10 mouse cellular contexts compared by ENCODE assay signal in genomic region chr2:33401217-33401616, GRCm38 (mm10). TPM values are rescaled to one million over a fixed set of nuclear protein-coding genes. Genes with fewer than 3 reads are reported as not detected.
DNase-seq lines count a peak whose midpoint lies in the region; ATAC-seq and TF ChIP-seq lines count a peak whose summit lies in the region.
"Had no signal": no experiment of that assay in that cellular context is flagged by ENCODE, and none has a peak within 500 bp of the region (broad histone marks: within the 10 kb centered on the region; RNA-seq: fewer than 3 reads in every experiment).

No protein-coding gene starts in this region.

- ATAC-seq in forebrain, postnatal 0 days, result no peak
- ATAC-seq in forebrain, embryonic 16.5 days, result no peak
- ATAC-seq in lung, postnatal 0 days, result no peak
- no peak for ATAC-seq in intestine, embryonic 15.5 days
- no peak for ATAC-seq in megakaryocyte, adult 5-6 weeks (ENCODE audit: poor library complexity, severe bottlenecking)

- no peak for TF ChIP-seq EP300 in lung, postnatal 0 days (IDR thresholded peaks at IDR 0.05)

- no peak overlapping the region for H3K27ac ChIP-seq in forebrain, postnatal 0 days (ENCODE audit: low read depth, low read length)
- no peak overlapping the region for H3K27ac ChIP-seq in forebrain, embryonic 16.5 days (ENCODE audit: low read length)
- H3K27ac ChIP-seq in lung, postnatal 0 days (ENCODE audit: low read length), result no peak overlapping the region
- H3K27ac ChIP-seq in bone marrow, adult 2 months (ENCODE audit: control insufficient read depth, insufficient read depth, low read depth, low read length, poor library complexity), result no peak overlapping the region
- no peak overlapping the region for H3K27ac ChIP-seq in intestine, embryonic 15.5 days
- H3K27ac ChIP-seq: embryonic facial prominence, embryonic 15.5 days; liver, embryonic 13.5 days had no signal

- TF ChIP-seq CTCF in forebrain, postnatal 0 days (IDR thresholded peaks at IDR 0.05; ENCODE audit: low read depth), result peak; percentile 52
- peak; percentile 58 for TF ChIP-seq CTCF in lung, postnatal 0 days (IDR thresholded peaks at IDR 0.05)
- peak; percentile 41; the same call in 1 of the 2 replicates for TF ChIP-seq CTCF in bone marrow, adult 2 months (IDR thresholded peaks at IDR 0.05; ENCODE audit: control insufficient read depth, insufficient read depth, low read length)

- H3K9ac ChIP-seq in forebrain, postnatal 0 days, result no peak overlapping the region
- no peak overlapping the region for H3K9ac ChIP-seq in forebrain, embryonic 16.5 days (replicated peaks; ENCODE audit: low read depth, low read length)
- H3K9ac ChIP-seq in lung, postnatal 0 days (replicated peaks; ENCODE audit: low read depth), result no peak overlapping the region
- H3K9ac ChIP-seq in intestine, embryonic 15.5 days, result no peak overlapping the region
- H3K9ac ChIP-seq: embryonic facial prominence, embryonic 15.5 days; liver, embryonic 13.5 days had no signal

- no peak for DNase-seq in forebrain, postnatal 0 days
- no peak for DNase-seq in lung, postnatal 0 days (ENCODE audit: low spot score)
- no peak for DNase-seq in lung, postnatal 10 days
- peak; percentile 43 to 63 for DNase-seq in kidney, postnatal 4 days
- DNase-seq: liver, embryonic 13.5 days had no signal

- H3K36me3 ChIP-seq in forebrain, postnatal 0 days (ENCODE audit: insufficient read depth), result no peaks in the 10 kb centered on the region
- H3K36me3 ChIP-seq in forebrain, embryonic 16.5 days (ENCODE audit: control insufficient read depth, insufficient read depth), result no peaks in the 10 kb centered on the region
- H3K36me3 ChIP-seq in lung, postnatal 0 days (ENCODE audit: insufficient read depth, low read length), result no peaks in the 10 kb centered on the region
- no peaks in the 10 kb centered on the region for H3K36me3 ChIP-seq in intestine, embryonic 15.5 days

- H3K4me1 ChIP-seq in forebrain, postnatal 0 days (ENCODE audit: insufficient read depth), result no peaks in the 10 kb centered on the region
- H3K4me1 ChIP-seq in forebrain, embryonic 16.5 days (replicated peaks; ENCODE audit: control insufficient read depth, insufficient read depth, low read length), result no peaks in the 10 kb centered on the region
- H3K4me1 ChIP-seq in lung, postnatal 0 days (ENCODE audit: insufficient read depth, low read depth, low read length), result no peaks in the 10 kb centered on the region
- H3K4me1 ChIP-seq in bone marrow, adult 2 months (ENCODE audit: control insufficient read depth, insufficient read depth, low read length), result peaks cover 5% of the 10 kb centered on the region
- H3K4me1 ChIP-seq in intestine, embryonic 15.5 days (replicated peaks), result 0 out of 2 replicates have a peak, but pooled peaks cover 6% of the 10 kb centered on the region
- H3K4me1 ChIP-seq: embryonic facial prominence, embryonic 15.5 days had no signal

- WGBS in forebrain, postnatal 0 days, result 35% methylated on average over 3 of the region's 3 CpGs
- WGBS in forebrain, embryonic 16.5 days, result 41% methylated on average over 3 of the region's 3 CpGs
- WGBS in lung, postnatal 0 days, result 30% methylated on average over 3 of the region's 3 CpGs
- 50% methylated on average over 3 of the region's 3 CpGs for WGBS in bone marrow, adult 2 months
- WGBS in intestine, embryonic 15.5 days, result 35% methylated on average over 3 of the region's 3 CpGs

- no peak for TF ChIP-seq POLR2A in bone marrow, adult 2 months (IDR thresholded peaks at IDR 0.05; ENCODE audit: borderline replicate concordance, control insufficient read depth, low read depth, low read length)

- no peaks in the 10 kb centered on the region for H3K27me3 ChIP-seq in forebrain, postnatal 0 days (ENCODE audit: insufficient read depth, low read length)
- H3K27me3 ChIP-seq in forebrain, embryonic 16.5 days (replicated peaks; ENCODE audit: control insufficient read depth, insufficient read depth, low read length), result no peaks in the 10 kb centered on the region
- H3K27me3 ChIP-seq in lung, postnatal 0 days (replicated peaks; ENCODE audit: insufficient read depth, low read length), result no peaks in the 10 kb centered on the region
- no peaks in the 10 kb centered on the region for H3K27me3 ChIP-seq in intestine, embryonic 15.5 days (replicated peaks)
- H3K27me3 ChIP-seq: embryonic facial prominence, embryonic 15.5 days; liver, embryonic 13.5 days had no signal

- no peak overlapping the region for H3K4me3 ChIP-seq in forebrain, postnatal 0 days (ENCODE audit: low read depth, low read length)
- no peak overlapping the region for H3K4me3 ChIP-seq in forebrain, embryonic 16.5 days (replicated peaks; ENCODE audit: low read length)
- no peak overlapping the region for H3K4me3 ChIP-seq in lung, postnatal 0 days (ENCODE audit: low read depth, low read length)
- H3K4me3 ChIP-seq in bone marrow, adult 2 months (replicated peaks; ENCODE audit: control insufficient read depth, low read depth, low read length), result no peak overlapping the region
- H3K4me3 ChIP-seq in intestine, embryonic 15.5 days (replicated peaks), result no peak overlapping the region
- H3K4me3 ChIP-seq: embryonic facial prominence, embryonic 15.5 days; liver, embryonic 13.5 days had no signal

- no peak overlapping the region for H3K4me2 ChIP-seq in forebrain, postnatal 0 days (ENCODE audit: low read depth)
- H3K4me2 ChIP-seq in forebrain, embryonic 16.5 days (ENCODE audit: low read length), result no peak overlapping the region
- no peak overlapping the region for H3K4me2 ChIP-seq in lung, postnatal 0 days (replicated peaks; ENCODE audit: low read depth, low read length)
- no peak overlapping the region for H3K4me2 ChIP-seq in intestine, embryonic 15.5 days (replicated peaks)
- H3K4me2 ChIP-seq: embryonic facial prominence, embryonic 15.5 days; liver, embryonic 13.5 days had no signal

- H3K9me3 ChIP-seq in forebrain, postnatal 0 days (ENCODE audit: low read length), result no peaks in the 10 kb centered on the region
- H3K9me3 ChIP-seq in forebrain, embryonic 16.5 days (ENCODE audit: control insufficient read depth, low read length), result peaks cover under 1% of the 10 kb centered on the region; the same call in 1 of the 2 replicates
- H3K9me3 ChIP-seq in lung, postnatal 0 days (ENCODE audit: low read length), result no peaks in the 10 kb centered on the region
- H3K9me3 ChIP-seq in intestine, embryonic 15.5 days, result no peaks in the 10 kb centered on the region
- H3K9me3 ChIP-seq: embryonic facial prominence, embryonic 15.5 days; liver, embryonic 13.5 days had no signal

RNA-seq across cellular contexts. Expression of gene Zbtb34, which starts 29.9 kb away (rescaled TPM):
- total RNA-seq in forebrain, postnatal 0 days (2014; rRNA removed), result 20.9 and 24.1 TPM in 2 replicates
- 3.7 and 4.5 TPM in 2 replicates for polyA plus RNA-seq in forebrain, postnatal 0 days (2015; fragmentation: Nextera tagmentation; extraction: Ambion mirVana)
- 9.0 and 10.1 TPM in 2 replicates for polyA plus RNA-seq in forebrain, embryonic 16.5 days (2015; fragmentation: Nextera tagmentation; extraction: Ambion mirVana)
- polyA plus RNA-seq in lung, postnatal 0 days (2015; fragmentation: Nextera tagmentation; extraction: Ambion mirVana), result 4.5 and 4.9 TPM in 2 replicates
- 3.1 and 5.7 TPM in 2 replicates for polyA plus RNA-seq in bone marrow, adult 2 months (2011; ENCODE audit: insufficient read depth, insufficient read length, low replicate concordance, missing spikeins)
- polyA plus RNA-seq in intestine, embryonic 15.5 days (2015; fragmentation: Nextera tagmentation; extraction: Ambion mirVana), result 4.5 and 4.8 TPM in 2 replicates
- total RNA-seq in megakaryocyte, adult 5-6 weeks (2015), result 21.1 and 23.7 TPM in 2 replicates
- total RNA-seq in megakaryocyte, adult 5-6 weeks (2017), result 8.1 and 8.9 TPM in 2 replicates

RNA-seq across cellular contexts. Expression of gene Ralgps1, which starts 29.9 kb away (rescaled TPM):
- 55.0 and 66.9 TPM in 2 replicates for total RNA-seq in forebrain, postnatal 0 days (2014; rRNA removed)
- 16.6 and 24.6 TPM in 2 replicates for polyA plus RNA-seq in forebrain, postnatal 0 days (2015; fragmentation: Nextera tagmentation; extraction: Ambion mirVana)
- polyA plus RNA-seq in forebrain, embryonic 16.5 days (2015; fragmentation: Nextera tagmentation; extraction: Ambion mirVana), result 44.8 and 50.4 TPM in 2 replicates
- 1.8 and 2.2 TPM in 2 replicates for polyA plus RNA-seq in lung, postnatal 0 days (2015; fragmentation: Nextera tagmentation; extraction: Ambion mirVana)
- 1.7 and 4.6 TPM in 2 replicates for polyA plus RNA-seq in bone marrow, adult 2 months (2011; ENCODE audit: insufficient read depth, insufficient read length, low replicate concordance, missing spikeins)
- polyA plus RNA-seq in intestine, embryonic 15.5 days (2015; fragmentation: Nextera tagmentation; extraction: Ambion mirVana), result 5.5 and 6.7 TPM in 2 replicates
- total RNA-seq in megakaryocyte, adult 5-6 weeks (2015), result 6.2 and 7.6 TPM in 2 replicates
- 2.0 and 2.7 TPM in 2 replicates for total RNA-seq in megakaryocyte, adult 5-6 weeks (2017)

Comparison
In these comparisons a context has a peak if more than half of its experiments do, and no peak if none do; other contexts are left out.
1. DNase-seq: peak in kidney, postnatal 4 days (2 of 2); none in forebrain, postnatal 0 days (single experiment), lung, postnatal 0 days (single experiment) and lung, postnatal 10 days (single experiment).
2. Peak in every context shown above with its lines, with median percentiles within 50 percentile points of each other: CTCF ChIP-seq.